Mouse (Mus musculus): ENCODE data around the gene Gtf3a. TPM values are rescaled to one million over a fixed set of nuclear protein-coding genes. Genes with fewer than 3 reads are reported as not detected.
A peak's percentile ranks its signal among the peaks of the same experiment; 100 is the strongest.

Gtf3a gene
- polyA plus RNA-seq, 1 experiment from 2014 or later: 102 TPM

DNA sequence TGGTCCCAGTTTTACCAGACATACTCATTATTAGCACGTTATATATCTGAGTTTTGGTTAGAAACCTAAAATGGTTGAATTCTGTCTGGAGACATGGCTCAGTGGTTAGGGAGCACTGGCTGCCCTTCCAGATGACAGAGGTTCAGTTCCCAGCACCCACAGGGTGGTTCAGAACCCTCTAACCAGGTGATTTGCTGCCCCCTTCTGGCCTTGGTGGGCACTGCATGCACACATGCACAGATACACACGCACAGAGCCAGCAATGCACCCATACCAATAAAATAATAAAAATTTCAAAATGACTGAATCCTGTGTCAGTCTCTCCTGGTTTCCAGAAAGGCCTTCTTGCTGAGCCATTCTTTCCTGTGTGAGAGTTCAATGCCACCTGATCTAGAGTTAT, 3.9 kb upstream of the Gtf3a start:
- no peak overlapping the region for H3K9ac ChIP-seq (ENCODE audit: low read length)
- H3K4me1 ChIP-seq (ENCODE audit: control insufficient read depth, insufficient read depth, low read length): peaks cover 6% of the 10 kb centered on the region
- WGBS: 96% methylated on average over 2 of the region's 2 CpGs
- peak; percentile 82 for DNase-seq (ENCODE audit: low spot score, missing footprints)
- H3K27me3 ChIP-seq (ENCODE audit: control insufficient read depth, insufficient read depth, low read length): no peaks in the 10 kb centered on the region; the same call in 1 of the 2 replicates
- peaks cover 3% of the 10 kb centered on the region; the same call in 1 of the 2 replicates for H3K9me3 ChIP-seq (ENCODE audit: control insufficient read depth, low read length)
- no peak for ATAC-seq (ENCODE audit: low FRiP score)
- no peak overlapping the region for H3K4me2 ChIP-seq
- H3K36me3 ChIP-seq (ENCODE audit: control insufficient read depth, insufficient read depth, low read length): no peaks in the 10 kb centered on the region
- H3K27ac ChIP-seq (ENCODE audit: low read depth, low read length): no peak overlapping the region
- H3K4me3 ChIP-seq (ENCODE audit: low read depth, low read length): no peak overlapping the region

GRCm38 (mm10) chr5:146946682-146947081, 1.8 kb upstream of the Gtf3a start:
- Histone ChIP-seq H3K4me3 (ENCODE audit: low read depth, low read length) (no peak overlapping the region), H3K27ac (ENCODE audit: low read depth, low read length) (no peak overlapping the region), H3K9me3 (ENCODE audit: control insufficient read depth, low read length) (peaks cover 3% of the 10 kb centered on the region; the same call in 1 of the 2 replicates), H3K9ac (ENCODE audit: low read length) (no peak overlapping the region), H3K27me3 (ENCODE audit: control insufficient read depth, insufficient read depth, low read length) (no peaks in the 10 kb centered on the region; the same call in 1 of the 2 replicates), H3K4me2 (no peak overlapping the region), H3K4me1 (ENCODE audit: control insufficient read depth, insufficient read depth, low read length) (peaks cover 11% of the 10 kb centered on the region), H3K36me3 (ENCODE audit: control insufficient read depth, insufficient read depth, low read length) (peaks cover 8% of the 10 kb centered on the region; the same call in 1 of the 2 replicates)
- DNase-seq (ENCODE audit: low spot score, missing footprints) (no peak), ATAC-seq (ENCODE audit: low FRiP score) (no peak)
- WGBS: 90% methylated on average over 9 of the region's 9 CpGs

GRCm38 (mm10) chr5:146947497-146947896, 960 bp upstream of the Gtf3a start:
- DNase-seq (ENCODE audit: low spot score, missing footprints): peak; percentile 31
- H3K27ac ChIP-seq (ENCODE audit: low read depth, low read length): no peak overlapping the region
- no peak for ATAC-seq (ENCODE audit: low FRiP score)
- no peak overlapping the region for H3K4me2 ChIP-seq
- H3K4me1 ChIP-seq (ENCODE audit: control insufficient read depth, insufficient read depth, low read length): peaks cover 11% of the 10 kb centered on the region
- no peak overlapping the region for H3K9ac ChIP-seq (ENCODE audit: low read length)
- H3K27me3 ChIP-seq (ENCODE audit: control insufficient read depth, insufficient read depth, low read length): no peaks in the 10 kb centered on the region; the same call in 1 of the 2 replicates
- 87% methylated on average over 6 of the region's 6 CpGs for WGBS
- peaks cover 3% of the 10 kb centered on the region; the same call in 1 of the 2 replicates for H3K9me3 ChIP-seq (ENCODE audit: control insufficient read depth, low read length)
- H3K4me3 ChIP-seq (ENCODE audit: low read depth, low read length): no peak overlapping the region
- peaks cover 11% of the 10 kb centered on the region; the same call in 1 of the 2 replicates for H3K36me3 ChIP-seq (ENCODE audit: control insufficient read depth, insufficient read depth, low read length)

- ATAC-seq (ENCODE audit: low FRiP score) (no peak), DNase-seq (ENCODE audit: low spot score, missing footprints) (no peak)
- peak overlapping the region; percentile 80 for H3K4me2 ChIP-seq
- WGBS: 31% methylated on average over 10 of the region's 10 CpGs
- no peak overlapping the region; the same call in 1 of the 2 replicates for H3K27ac ChIP-seq (ENCODE audit: low read depth, low read length)
- peaks cover 15% of the 10 kb centered on the region; the same call in 1 of the 2 replicates for H3K36me3 ChIP-seq (ENCODE audit: control insufficient read depth, insufficient read depth, low read length)
- H3K9ac ChIP-seq (ENCODE audit: low read length): peak overlapping the region; percentile 93
- H3K4me1 ChIP-seq (ENCODE audit: control insufficient read depth, insufficient read depth, low read length): peaks cover 11% of the 10 kb centered on the region
- H3K9me3 ChIP-seq (ENCODE audit: control insufficient read depth, low read length): peaks cover 3% of the 10 kb centered on the region; the same call in 1 of the 2 replicates
- peak overlapping the region; percentile 79 for H3K4me3 ChIP-seq (ENCODE audit: low read depth, low read length)
- no peaks in the 10 kb centered on the region; the same call in 1 of the 2 replicates for H3K27me3 ChIP-seq (ENCODE audit: control insufficient read depth, insufficient read depth, low read length)
Measured at GRCm38 (mm10) chr5:146948041-146948507, 383 bp upstream of the Gtf3a start.

GRCm38 (mm10) chr5:146954576-146954975, 6.1 kb downstream of the Gtf3a start:
- no peak overlapping the region for H3K9ac ChIP-seq (ENCODE audit: low read length)
- ATAC-seq (ENCODE audit: low FRiP score): no peak
- H3K4me3 ChIP-seq (ENCODE audit: low read depth, low read length): no peak overlapping the region
- peak; percentile 10 for DNase-seq (ENCODE audit: low spot score, missing footprints)
- no peak overlapping the region for H3K27ac ChIP-seq (ENCODE audit: low read depth, low read length)
- peaks cover 38% of the 10 kb centered on the region for H3K36me3 ChIP-seq (ENCODE audit: control insufficient read depth, insufficient read depth, low read length)
- no peaks in the 10 kb centered on the region for H3K9me3 ChIP-seq (ENCODE audit: control insufficient read depth, low read length)
- H3K27me3 ChIP-seq (ENCODE audit: control insufficient read depth, insufficient read depth, low read length): no peaks in the 10 kb centered on the region
- WGBS: 90% methylated on average over 7 of the region's 7 CpGs
- H3K4me2 ChIP-seq: no peak overlapping the region
- peaks cover 5% of the 10 kb centered on the region; the same call in 1 of the 2 replicates for H3K4me1 ChIP-seq (ENCODE audit: control insufficient read depth, insufficient read depth, low read length)

DNA sequence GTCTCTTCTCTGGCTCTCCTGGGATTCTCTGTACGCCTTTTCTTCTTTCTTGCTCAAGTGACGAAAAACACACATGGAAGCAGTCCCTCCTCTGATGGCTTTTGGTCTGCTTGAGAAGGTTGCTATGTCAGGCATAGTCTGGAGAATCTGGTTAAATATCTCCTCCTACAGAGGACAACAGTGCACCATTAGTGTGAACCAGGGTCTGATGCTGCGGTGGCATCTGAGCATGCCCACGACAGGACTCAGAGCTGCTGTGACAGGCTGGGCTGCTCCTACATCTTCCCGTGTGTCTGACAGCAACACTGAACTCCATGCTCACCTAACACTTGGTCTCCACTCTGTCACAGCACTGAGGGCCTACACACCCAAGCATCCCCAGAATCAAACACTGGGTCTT, 7.2 kb downstream of the Gtf3a start:
- peaks cover 36% of the 10 kb centered on the region for H3K36me3 ChIP-seq (ENCODE audit: control insufficient read depth, insufficient read depth, low read length)

DNA sequence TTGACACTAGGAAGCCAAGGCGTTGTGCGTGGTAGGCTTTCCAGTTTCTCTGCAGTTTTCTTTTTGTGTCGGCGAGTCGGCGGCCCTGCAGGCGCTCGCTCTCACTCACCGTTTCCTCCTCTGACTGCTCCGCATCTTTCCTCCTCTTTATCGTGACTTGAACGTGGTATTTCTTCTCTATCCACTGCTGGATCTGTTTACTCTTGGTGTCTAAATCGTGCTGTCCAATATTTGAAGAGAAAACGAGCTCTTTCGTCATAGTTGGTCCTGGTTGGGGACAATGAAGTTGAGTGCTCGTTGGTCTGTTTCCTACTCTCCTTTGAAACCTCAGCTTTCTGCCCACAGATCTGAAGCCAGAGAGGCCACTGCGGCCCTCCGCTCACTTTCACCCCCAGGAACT, 8.2 kb downstream of the Gtf3a start:
- Histone ChIP-seq H3K9me3 (ENCODE audit: control insufficient read depth, low read length) (no peaks in the 10 kb centered on the region), H3K4me3 (ENCODE audit: low read depth, low read length) (no peak overlapping the region), H3K9ac (ENCODE audit: low read length) (no peak overlapping the region), H3K27ac (ENCODE audit: low read depth, low read length) (no peak overlapping the region), H3K4me2 (no peak overlapping the region), H3K27me3 (ENCODE audit: control insufficient read depth, insufficient read depth, low read length) (no peaks in the 10 kb centered on the region), H3K4me1 (ENCODE audit: control insufficient read depth, insufficient read depth, low read length) (no peaks in the 10 kb centered on the region), H3K36me3 (ENCODE audit: control insufficient read depth, insufficient read depth, low read length) (peaks cover 30% of the 10 kb centered on the region)
- ATAC-seq (ENCODE audit: low FRiP score): no peak
- peak; percentile 64 for DNase-seq (ENCODE audit: low spot score, missing footprints)
- 93% methylated on average over 18 of the region's 18 CpGs for WGBS

More for the DNA sequence above, 7.2 kb downstream of the Gtf3a start:
- Histone ChIP-seq H3K4me1 (ENCODE audit: control insufficient read depth, insufficient read depth, low read length) (no peaks in the 10 kb centered on the region), H3K9ac (ENCODE audit: low read length) (no peak overlapping the region), H3K27me3 (ENCODE audit: control insufficient read depth, insufficient read depth, low read length) (no peaks in the 10 kb centered on the region), H3K4me3 (ENCODE audit: low read depth, low read length) (no peak overlapping the region), H3K27ac (ENCODE audit: low read depth, low read length) (no peak overlapping the region), H3K9me3 (ENCODE audit: control insufficient read depth, low read length) (no peaks in the 10 kb centered on the region), H3K4me2 (no peak overlapping the region)
- ATAC-seq (ENCODE audit: low FRiP score) (no peak), DNase-seq (ENCODE audit: low spot score, missing footprints) (peak; percentile 41)
- 90% methylated on average over 5 of the region's 5 CpGs for WGBS

GRCm38 (mm10) chr5:146963118-146963936, 14.9 kb downstream of the Gtf3a start, which contains the start of gene Mtif3:
Gene Mtif3, minus strand, starts transcription at chr5:146963800.
- no peaks in the 10 kb centered on the region for H3K27me3 ChIP-seq (ENCODE audit: control insufficient read depth, insufficient read depth, low read length)
- no peaks in the 10 kb centered on the region for H3K36me3 ChIP-seq (ENCODE audit: control insufficient read depth, insufficient read depth, low read length)
- H3K9ac ChIP-seq (ENCODE audit: low read length): peak within 1 kb of the TSS; percentile 66
- H3K4me2 ChIP-seq: peak within 1 kb of the TSS; percentile 60
- 3% methylated on average over 46 of the region's 46 CpGs for WGBS
- H3K4me1 ChIP-seq (ENCODE audit: control insufficient read depth, insufficient read depth, low read length): peaks cover 7% of the 10 kb centered on the region
- H3K27ac ChIP-seq (ENCODE audit: low read depth, low read length): no peak within 1 kb of the TSS
- peak; percentile 97 for DNase-seq (ENCODE audit: low spot score, missing footprints)
- peak within 1 kb of the TSS; percentile 63 for H3K4me3 ChIP-seq (ENCODE audit: low read depth, low read length)
- H3K9me3 ChIP-seq (ENCODE audit: control insufficient read depth, low read length): no peaks in the 10 kb centered on the region
- peak; percentile 87 for ATAC-seq (ENCODE audit: low FRiP score)

DNA sequence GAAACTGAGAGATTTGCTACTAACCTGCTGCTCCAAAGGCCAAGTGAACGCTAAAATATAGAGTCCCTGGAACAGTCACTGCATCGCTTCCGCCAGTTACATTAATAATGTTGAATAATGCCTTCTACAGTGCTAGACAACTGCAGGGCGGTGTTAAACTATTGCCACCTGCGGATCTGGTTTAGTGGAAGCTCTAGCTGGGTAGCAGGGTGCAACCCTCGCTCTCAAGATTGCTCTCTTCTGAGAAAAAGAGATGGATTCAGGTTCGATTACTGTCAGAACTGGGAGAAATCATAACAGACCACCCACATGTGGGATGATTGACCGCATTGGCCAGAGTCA, 15.5 kb downstream of the Gtf3a start:
- peak; percentile 30; the same call in 1 of the 2 replicates for ATAC-seq (ENCODE audit: low FRiP score)
- 56% methylated on average over 8 of the region's 8 CpGs for WGBS

More for the DNA sequence above, 15.5 kb downstream of the Gtf3a start:
- Histone ChIP-seq H3K27me3 (ENCODE audit: control insufficient read depth, insufficient read depth, low read length) (no peaks in the 10 kb centered on the region), H3K4me1 (ENCODE audit: control insufficient read depth, insufficient read depth, low read length) (peaks cover 7% of the 10 kb centered on the region), H3K9ac (ENCODE audit: low read length) (peak overlapping the region; percentile 66), H3K4me2 (peak overlapping the region; percentile 60), H3K4me3 (ENCODE audit: low read depth, low read length) (peak overlapping the region; percentile 63), H3K9me3 (ENCODE audit: control insufficient read depth, low read length) (no peaks in the 10 kb centered on the region), H3K36me3 (ENCODE audit: control insufficient read depth, insufficient read depth, low read length) (no peaks in the 10 kb centered on the region), H3K27ac (ENCODE audit: low read depth, low read length) (no peak overlapping the region)
- DNase-seq (ENCODE audit: low spot score, missing footprints): peak; percentile 94

Data from midbrain, embryonic 11.5 days (tissue).